Mouse (Mus musculus) intestine, embryonic 15.5 days (tissue): ENCODE data around the gene Olfr453. TPM values are rescaled to one million over a fixed set of nuclear protein-coding genes. Genes with fewer than 3 reads are reported as not detected.

Experiments used
- ATAC-seq: fragments of 200-750 bp; cut with Nextera tagmentation; 2 replicates; pipeline ENCODE4 v1.8.0; 2017; ENCODE audit warnings: moderate TSS enrichment, moderate library complexity
- H3K27ac ChIP-seq: fragments of 300-500 bp; sonication (generic); 2 replicates; pipeline ENCODE4 v1.5.1; 2015; ENCODE audit warnings: mild to moderate bottlenecking, inconsistent platforms
- H3K27me3 ChIP-seq: fragments of 300-500 bp; sonication (generic); replicated peaks from 2 replicates; pipeline ENCODE4 v1.6.1; 2015; ENCODE audit warnings: inconsistent platforms
- H3K36me3 ChIP-seq: fragments of 300-500 bp; sonication (generic); 2 replicates; pipeline ENCODE4 v1.6.1; 2015; ENCODE audit warnings: inconsistent platforms
- H3K4me1 ChIP-seq: fragments of 300-500 bp; sonication (generic); replicated peaks from 2 replicates; pipeline ENCODE4 v1.6.1; 2015; ENCODE audit warnings: inconsistent platforms
- H3K4me2 ChIP-seq: fragments of 300-500 bp; sonication (generic); replicated peaks from 2 replicates; pipeline ENCODE4 v1.6.1; 2015; ENCODE audit warnings: mild to moderate bottlenecking, inconsistent platforms
- H3K4me3 ChIP-seq: fragments of 300-500 bp; sonication (generic); replicated peaks from 2 replicates; pipeline ENCODE4 v1.5.1; 2015; ENCODE audit warnings: inconsistent platforms
- H3K9ac ChIP-seq: fragments of 300-500 bp; sonication (generic); 2 replicates; pipeline ENCODE4 v1.6.1; 2015; ENCODE audit warnings: inconsistent platforms
- H3K9me3 ChIP-seq: fragments of 300-500 bp; sonication (generic); 2 replicates; pipeline ENCODE4 v1.6.1; 2016; ENCODE audit warnings: inconsistent platforms
- WGBS: fragments of 180-500 bp; shearing (Covaris S2); methylation state at CpG from one replicate; pipeline ENCODE4 v1.1.7; 2015; 5-methylcytosine and 5-hydroxymethylcytosine counted together
- polyA plus RNA-seq: library from polyadenylated mRNA; unstranded; fragments of >200 nt; fragmentation: Nextera tagmentation; extraction: Ambion mirVana; gene quantifications from 2 replicates; pipeline ENCODE4 v1.2.1, GENCODE M21; 2015

Gene Olfr453
- polyA plus RNA-seq, 1 experiment from 2014 or later, result not detected

DNA sequence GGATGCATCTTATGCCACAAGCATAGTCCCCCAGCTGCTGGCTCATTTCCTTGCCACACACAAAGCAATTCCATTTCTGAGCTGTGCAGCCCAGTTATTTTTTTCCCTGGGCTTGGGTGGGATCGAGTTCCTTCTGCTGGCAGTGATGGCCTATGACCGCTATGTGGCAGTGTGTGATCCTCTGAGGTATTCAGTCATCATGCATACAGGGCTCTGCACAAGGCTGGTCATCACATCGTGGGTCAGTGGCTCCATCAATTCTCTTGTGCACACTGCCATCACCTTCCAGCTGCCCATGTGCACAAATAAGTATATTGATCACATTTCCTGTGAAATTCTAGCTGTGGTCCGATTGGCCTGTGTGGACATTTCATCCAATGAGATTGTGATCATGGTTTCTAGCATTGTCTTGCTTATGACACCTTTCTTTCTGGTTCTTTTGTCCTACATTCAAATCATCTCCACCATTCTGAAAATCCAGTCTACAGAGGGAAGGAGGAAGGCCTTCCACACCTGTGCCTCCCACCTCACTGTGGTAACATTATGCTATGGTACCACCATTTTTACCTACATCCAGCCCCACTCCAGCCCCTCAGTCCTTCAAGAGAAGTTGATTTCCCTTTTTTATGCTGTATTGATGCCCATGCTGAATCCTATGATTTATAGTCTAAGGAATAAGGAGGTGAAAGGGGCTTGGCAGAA lies 51.2 kb downstream of the Olfr453 start:
- Histone ChIP-seq H3K4me2 (no peak overlapping the region), H3K9ac (no peak overlapping the region), H3K4me3 (no peak overlapping the region), H3K36me3 (no peaks in the 10 kb centered on the region), H3K4me1 (no peaks in the 10 kb centered on the region), H3K27me3 (no peaks in the 10 kb centered on the region), H3K9me3 (no peaks in the 10 kb centered on the region), H3K27ac (no peak overlapping the region)
- no peak for ATAC-seq
- 43% methylated on average over 4 of the region's 4 CpGs for WGBS

GRCm38 (mm10) chr6:42790949-42791556 lies 51.9 kb downstream of the Olfr453 start:
- Histone ChIP-seq H3K27me3 (no peaks in the 10 kb centered on the region), H3K27ac (no peak overlapping the region), H3K4me2 (no peak overlapping the region), H3K4me1 (no peaks in the 10 kb centered on the region), H3K9ac (no peak overlapping the region), H3K9me3 (no peaks in the 10 kb centered on the region), H3K4me3 (no peak overlapping the region), H3K36me3 (no peaks in the 10 kb centered on the region)
- WGBS, result 82% methylated on average over 9 of the region's 9 CpGs
- ATAC-seq, result no peak

- ATAC-seq, result no peak
These were observed 55.8 kb downstream of the Olfr453 start for GRCm38 (mm10) chr6:42794982-42795381.

More at GRCm38 (mm10) chr6:42794982-42795381, 55.8 kb downstream of the Olfr453 start:
- Histone ChIP-seq H3K27me3 (no peaks in the 10 kb centered on the region), H3K4me2 (no peak overlapping the region), H3K4me3 (no peak overlapping the region), H3K9me3 (no peaks in the 10 kb centered on the region), H3K4me1 (no peaks in the 10 kb centered on the region), H3K36me3 (no peaks in the 10 kb centered on the region), H3K27ac (no peak overlapping the region), H3K9ac (no peak overlapping the region)
- WGBS, result 68% methylated on average over 3 of the region's 3 CpGs

Other genes with a start within 250 kb of the Olfr453 start
- gene Olfr455, start 191.8 kb upstream of the Olfr453 start, polyA plus RNA-seq, result not detected in 2 replicates
- gene Tcaf3, start 141.7 kb upstream of the Olfr453 start, polyA plus RNA-seq, result not detected in 2 replicates
- gene Tcaf2, start 94.1 kb upstream of the Olfr453 start, polyA plus RNA-seq, result 6.0 and 6.4 TPM in 2 replicates
- 55.7 and 57.7 TPM in 2 replicates for gene Tcaf1, start 29.3 kb upstream of the Olfr453 start, polyA plus RNA-seq
- not detected in 2 replicates for gene Olfr38, start 17.0 kb downstream of the Olfr453 start, polyA plus RNA-seq
- gene Olfr452, start 45.7 kb downstream of the Olfr453 start, polyA plus RNA-seq, result not detected in 2 replicates
- not detected in 2 replicates for gene Olfr450, start 72.6 kb downstream of the Olfr453 start, polyA plus RNA-seq
- not detected in 2 replicates for gene Olfr449, start 95.0 kb downstream of the Olfr453 start, polyA plus RNA-seq
- gene Olfr448, start 151.1 kb downstream of the Olfr453 start, polyA plus RNA-seq, result not detected in 2 replicates
- gene Olfr447, start 169.5 kb downstream of the Olfr453 start, polyA plus RNA-seq, result not detected in 2 replicates
- gene Olfr446, start 182.0 kb downstream of the Olfr453 start, polyA plus RNA-seq, result not detected in 2 replicates
- not detected in 2 replicates for gene Olfr444, start 209.7 kb downstream of the Olfr453 start, polyA plus RNA-seq